In the genomic region with DNA sequence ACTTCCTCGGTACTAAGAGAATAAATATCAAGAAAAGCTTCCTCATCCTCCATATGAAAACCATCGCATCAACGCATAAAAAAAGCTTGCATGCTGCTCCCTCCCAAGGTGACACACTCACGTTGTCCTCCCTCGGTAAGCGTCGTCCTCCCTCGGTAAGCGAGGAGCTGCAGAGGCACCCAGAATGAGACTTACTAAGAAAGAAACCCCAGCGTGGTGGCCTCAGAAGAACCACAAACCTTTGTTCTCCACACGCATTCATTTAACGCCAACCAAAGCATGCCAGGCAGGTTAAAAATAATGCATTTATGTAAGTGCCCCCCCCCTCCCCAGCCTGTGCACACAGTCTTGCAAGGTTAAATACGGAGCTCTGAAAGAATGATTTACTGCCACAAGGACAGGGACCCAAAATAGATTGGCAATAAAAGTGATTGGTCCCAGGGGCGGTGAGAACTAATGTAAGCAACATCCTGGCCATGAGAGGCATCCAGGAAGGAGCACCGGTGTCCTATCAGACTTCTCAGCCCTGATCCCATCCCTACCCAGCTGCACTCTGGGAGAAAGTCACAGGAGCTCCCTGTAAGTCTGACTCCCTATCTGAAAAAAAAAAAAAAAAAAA, we compare ENCODE assay signal across 8 mouse cellular contexts. TPM values are rescaled to one million over a fixed set of nuclear protein-coding genes. Genes with fewer than 3 reads are reported as not detected.
DNase-seq lines count a peak whose midpoint lies in the region; ATAC-seq lines count a peak whose summit lies in the region.

No protein-coding gene starts in this region.

- H3K4me1 ChIP-seq in brown adipose tissue, adult 24 weeks (ENCODE audit: control insufficient read depth, insufficient read depth, insufficient read length, low read length): peaks cover 36% of the 10 kb centered on the region
- H3K4me1 ChIP-seq in hindbrain, embryonic 12.5 days: peaks cover 55% of the 10 kb centered on the region
- H3K4me1 ChIP-seq in midbrain, embryonic 14.5 days (ENCODE audit: control insufficient read depth, insufficient read depth, low read length): peaks cover 45% of the 10 kb centered on the region

- H3K4me3 ChIP-seq in brown adipose tissue, adult 24 weeks (ENCODE audit: insufficient read depth, low read depth, low read length): 0 out of 2 replicates have a peak overlapping the region, but pooled peaks have one; percentile 16
- peak overlapping the region; percentile 17; the same call in 1 of the 2 replicates for H3K4me3 ChIP-seq in hindbrain, embryonic 12.5 days
- H3K4me3 ChIP-seq in midbrain, embryonic 14.5 days (replicated peaks; ENCODE audit: low read depth, low read length): peak overlapping the region; percentile 13; the same call in 1 of the 2 replicates

- peak overlapping the region; percentile 45 for H3K4me2 ChIP-seq in hindbrain, embryonic 12.5 days (replicated peaks)
- H3K4me2 ChIP-seq in midbrain, embryonic 14.5 days (ENCODE audit: low read length): peak overlapping the region; percentile 78

- no peak overlapping the region for H3K27ac ChIP-seq in brown adipose tissue, adult 24 weeks (replicated peaks; ENCODE audit: low read depth, low read length)
- H3K27ac ChIP-seq in hindbrain, embryonic 12.5 days: 0 out of 2 replicates have a peak overlapping the region, but pooled peaks have one; percentile 2
- H3K27ac ChIP-seq in midbrain, embryonic 14.5 days (replicated peaks; ENCODE audit: low read depth, low read length): no peak overlapping the region

- no peaks in the 10 kb centered on the region for H3K9me3 ChIP-seq in hindbrain, embryonic 12.5 days (replicated peaks)
- no peaks in the 10 kb centered on the region for H3K9me3 ChIP-seq in midbrain, embryonic 14.5 days (ENCODE audit: control insufficient read depth, low read length)

- peak overlapping the region; percentile 54; the same call in 1 of the 2 replicates for H3K9ac ChIP-seq in hindbrain, embryonic 12.5 days
- no peak overlapping the region; the same call in 1 of the 2 replicates for H3K9ac ChIP-seq in midbrain, embryonic 14.5 days (replicated peaks; ENCODE audit: low read length)

- H3K27me3 ChIP-seq in hindbrain, embryonic 12.5 days: no peaks in the 10 kb centered on the region
- no peaks in the 10 kb centered on the region for H3K27me3 ChIP-seq in midbrain, embryonic 14.5 days (ENCODE audit: control insufficient read depth, insufficient read depth, low read length)

- no peaks in the 10 kb centered on the region for H3K36me3 ChIP-seq in hindbrain, embryonic 12.5 days
- H3K36me3 ChIP-seq in midbrain, embryonic 14.5 days (ENCODE audit: control insufficient read depth, insufficient read depth, low read length): no peaks in the 10 kb centered on the region

- 10% methylated on average over 15 of the region's 15 CpGs for WGBS in hindbrain, embryonic 12.5 days
- 9% methylated on average over 15 of the region's 15 CpGs for WGBS in midbrain, embryonic 14.5 days

- peak; percentile 40 for DNase-seq in gastrocnemius, adult 18-20 months (ENCODE audit: low spot score)
- no peak for DNase-seq in gastrocnemius, postnatal 4 days (ENCODE audit: low spot score in 2 of 2)
- DNase-seq in midbrain, embryonic 14.5 days: peak; percentile 28
- no peak for DNase-seq in adipocyte (ENCODE audit: low spot score)
- no peak for DNase-seq in urinary bladder, postnatal 10 days (ENCODE audit: low spot score)
- DNase-seq in urinary bladder, postnatal 4 days (ENCODE audit: low spot score in 2 of 2): no peak

- ATAC-seq in hindbrain, embryonic 12.5 days (ENCODE audit: low FRiP score): no peak
- ATAC-seq in midbrain, embryonic 14.5 days (ENCODE audit: low FRiP score, low TSS enrichment): no peak

RNA-seq across cellular contexts. Expression of gene Trio, which starts 3.9 kb away (rescaled TPM):
- 10 to 100 TPM; 21.1 to 33.0 TPM for total RNA-seq in gastrocnemius, adult 18-20 months (2021)
- 100 to 1,000 TPM; 159 to 162 TPM for total RNA-seq in gastrocnemius, postnatal 4 days (2021)
- polyA plus RNA-seq in brown adipose tissue, adult 24 weeks (2012; ENCODE audit: insufficient read depth, insufficient read length, missing spikeins): 14.4 and 18.0 TPM in 2 replicates
- 48.5 and 51.2 TPM in 2 replicates for polyA plus RNA-seq in hindbrain, embryonic 12.5 days (2016; fragmentation: Nextera tagmentation; extraction: Ambion mirVana)
- polyA plus RNA-seq in midbrain, embryonic 14.5 days (2014; fragmentation: Nextera tagmentation; extraction: Ambion mirVana): 56.5 and 59.8 TPM in 2 replicates

Comparison
In these comparisons a context has a peak if more than half of its experiments do, and no peak if none do; other contexts are left out.
1. DNase-seq: peak in gastrocnemius, adult 18-20 months (single experiment) and midbrain, embryonic 14.5 days (single experiment); none in gastrocnemius, postnatal 4 days (0 of 2), adipocyte (single experiment), urinary bladder, postnatal 10 days (single experiment) and urinary bladder, postnatal 4 days (0 of 2).
2. Peak in every context shown above with its lines, with median percentiles within 50 percentile points of each other: H3K4me3 ChIP-seq.